Mouse (Mus musculus): ENCODE data around the gene Gorasp1. TPM values are rescaled to one million over a fixed set of nuclear protein-coding genes. Genes with fewer than 3 reads are reported as not detected.

The Gorasp1 gene
- polyA plus RNA-seq, 1 experiment from 2014 or later: 25.2 TPM

Other genes with a start within 250 kb of the Gorasp1 start
- gene Scn10a, start 218.2 kb downstream of the Gorasp1 start, polyA plus RNA-seq (2014; fragmentation: Nextera tagmentation; extraction: Ambion mirVana): 0.04 TPM in 1 of 2 replicates, not detected in the other
- gene Scn11a, start 112.1 kb downstream of the Gorasp1 start, polyA plus RNA-seq (2014; fragmentation: Nextera tagmentation; extraction: Ambion mirVana): 0.13 and 0.29 TPM in 2 replicates
- 65.5 and 75.6 TPM in 2 replicates for gene Wdr48, start 42.7 kb downstream of the Gorasp1 start, polyA plus RNA-seq (2014; fragmentation: Nextera tagmentation; extraction: Ambion mirVana)
- gene Ttc21a, start within 50 bp of the Gorasp1 start, polyA plus RNA-seq (2014; fragmentation: Nextera tagmentation; extraction: Ambion mirVana): 0.45 and 0.49 TPM in 2 replicates
- 0.67 and 2.2 TPM in 2 replicates for gene Csrnp1, start 47.1 kb upstream of the Gorasp1 start, polyA plus RNA-seq (2014; fragmentation: Nextera tagmentation; extraction: Ambion mirVana)
- gene Xirp1, start 86.0 kb upstream of the Gorasp1 start, polyA plus RNA-seq (2014; fragmentation: Nextera tagmentation; extraction: Ambion mirVana): not detected in 2 replicates
- 3.4 and 5.0 TPM in 2 replicates for gene Cx3cr1, start 132.3 kb upstream of the Gorasp1 start, polyA plus RNA-seq (2014; fragmentation: Nextera tagmentation; extraction: Ambion mirVana)
- not detected in 2 replicates for gene Ccr8, start 154.5 kb upstream of the Gorasp1 start, polyA plus RNA-seq (2014; fragmentation: Nextera tagmentation; extraction: Ambion mirVana)
- gene Slc25a38, start 172.8 kb upstream of the Gorasp1 start, polyA plus RNA-seq (2014; fragmentation: Nextera tagmentation; extraction: Ambion mirVana): 36.8 and 43.2 TPM in 2 replicates
- 1,176 and 1,335 TPM in 2 replicates for gene Rpsa, start 190.1 kb upstream of the Gorasp1 start, polyA plus RNA-seq (2014; fragmentation: Nextera tagmentation; extraction: Ambion mirVana)
- not detected in 2 replicates for gene Mobp, start 212.1 kb upstream of the Gorasp1 start, polyA plus RNA-seq (2014; fragmentation: Nextera tagmentation; extraction: Ambion mirVana)